Mouse (Mus musculus): ENCODE data around the gene Rasal2. TPM values are rescaled to one million over a fixed set of nuclear protein-coding genes. Genes with fewer than 3 reads are reported as not detected.
A peak's percentile ranks its signal among the peaks of the same experiment; 100 is the strongest.

The Rasal2 gene
- polyA plus RNA-seq, 2 experiments from 2014 or later = not detected

DNA sequence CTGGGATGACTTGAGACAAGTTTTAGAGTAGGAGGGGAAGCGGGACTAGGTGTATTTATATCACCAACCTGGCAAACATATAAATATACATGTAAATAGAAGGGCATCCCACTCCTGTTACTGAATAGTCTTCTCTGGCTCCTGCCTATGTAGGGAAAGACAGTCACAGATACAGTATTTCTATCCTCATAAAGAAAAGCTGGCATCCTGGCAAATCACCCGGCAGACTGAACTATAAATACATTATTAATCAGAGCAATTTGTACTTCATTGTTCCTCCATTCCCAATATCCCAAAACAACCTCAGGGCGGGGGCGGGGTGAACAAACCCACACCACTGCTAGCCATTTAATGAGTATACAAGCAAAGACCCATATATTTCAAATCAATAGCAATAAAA lies 26.7 kb upstream of the Rasal2 start:
- no peak for ATAC-seq

GRCm38 (mm10) chr1:157438290-157438689 lies 25.9 kb upstream of the Rasal2 start:
- ATAC-seq = no peak

GRCm38 (mm10) chr1:157435926-157436325 lies 23.5 kb upstream of the Rasal2 start:
- no peak for ATAC-seq

GRCm38 (mm10) chr1:157434404-157434803 lies 22.0 kb upstream of the Rasal2 start:
- no peak for ATAC-seq

- ATAC-seq = no peak
These were observed 20.9 kb upstream of the Rasal2 start for GRCm38 (mm10) chr1:157433316-157433715.

GRCm38 (mm10) chr1:157428366-157428765 lies 16.0 kb upstream of the Rasal2 start:
- ATAC-seq = no peak

- no peak for ATAC-seq
These were observed 15.2 kb upstream of the Rasal2 start for GRCm38 (mm10) chr1:157427604-157428003.

DNA sequence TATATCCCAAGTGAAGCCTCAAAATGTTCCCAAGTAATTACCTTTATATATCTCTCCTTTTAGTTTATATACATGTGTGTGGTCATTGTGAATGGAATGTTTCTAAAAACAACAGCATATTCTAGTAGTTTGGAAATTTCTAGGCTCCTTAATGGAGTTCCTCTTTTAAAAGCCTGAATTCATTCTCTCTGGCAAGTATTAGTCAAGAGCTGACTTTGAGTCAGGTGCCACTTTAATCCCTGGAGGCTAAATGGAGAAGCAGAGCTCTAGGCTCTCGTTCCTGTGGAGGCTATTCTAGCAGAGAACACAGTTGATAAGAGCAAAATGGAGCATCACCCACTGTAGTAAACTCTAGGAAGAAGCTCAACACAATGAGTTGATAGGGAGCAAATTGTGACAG lies 14.5 kb upstream of the Rasal2 start:
- no peak for ATAC-seq

DNA sequence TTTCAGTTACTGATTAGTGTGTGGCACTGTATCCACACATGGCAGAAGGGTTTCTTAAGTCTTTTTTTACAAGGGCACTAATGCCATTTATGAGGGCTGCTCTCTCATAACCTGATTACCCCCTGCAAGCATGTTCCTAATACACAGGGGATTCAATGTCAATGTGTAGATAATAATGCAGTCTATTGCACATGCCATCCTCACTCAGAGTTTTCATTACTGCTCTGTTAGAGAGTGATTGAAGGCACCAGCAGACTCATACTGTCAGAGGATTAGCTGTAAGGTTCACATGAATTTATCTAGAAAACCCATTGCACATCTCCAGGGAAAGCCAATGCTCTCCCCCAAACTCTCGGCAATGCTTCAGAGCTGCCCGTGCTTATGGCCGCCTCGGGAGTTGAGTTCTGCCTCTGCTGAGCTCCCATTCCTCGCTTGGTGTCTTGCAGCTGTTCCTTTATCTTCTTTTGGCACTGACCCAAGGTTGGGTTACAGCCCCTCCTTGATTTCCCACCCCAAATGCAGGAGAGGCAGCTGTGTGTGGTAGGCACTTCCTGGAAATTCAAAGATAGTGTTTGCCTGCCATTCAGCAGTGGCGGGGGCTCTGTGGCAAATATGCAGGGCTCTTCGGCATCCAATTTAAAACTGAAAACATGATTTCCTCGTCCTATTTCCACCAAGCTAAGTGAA lies 13.5 kb upstream of the Rasal2 start:
- ATAC-seq = no peak

DNA sequence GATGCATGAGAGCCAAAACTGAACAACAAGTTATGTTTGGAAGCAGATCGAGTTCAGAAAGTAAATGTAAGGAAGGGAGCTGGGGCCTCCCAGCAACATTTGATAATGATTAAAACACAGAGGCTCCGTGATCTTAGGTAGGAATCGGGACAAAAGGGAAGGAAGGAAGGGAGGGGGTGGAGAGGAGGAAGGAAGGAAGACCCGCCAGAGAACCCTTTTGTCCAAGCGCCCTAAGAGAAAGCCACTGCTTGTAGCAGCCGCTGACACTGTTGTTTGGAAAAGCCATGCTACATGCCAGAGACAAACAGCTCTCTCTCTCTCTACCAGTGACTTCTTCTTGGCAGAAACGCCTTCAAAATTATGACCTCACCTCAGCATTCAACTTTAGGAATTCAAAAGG lies 5.5 kb upstream of the Rasal2 start:
- no peak for ATAC-seq

- no peak for ATAC-seq
These were observed 5.0 kb upstream of the Rasal2 start for GRCm38 (mm10) chr1:157417414-157417813.

DNA sequence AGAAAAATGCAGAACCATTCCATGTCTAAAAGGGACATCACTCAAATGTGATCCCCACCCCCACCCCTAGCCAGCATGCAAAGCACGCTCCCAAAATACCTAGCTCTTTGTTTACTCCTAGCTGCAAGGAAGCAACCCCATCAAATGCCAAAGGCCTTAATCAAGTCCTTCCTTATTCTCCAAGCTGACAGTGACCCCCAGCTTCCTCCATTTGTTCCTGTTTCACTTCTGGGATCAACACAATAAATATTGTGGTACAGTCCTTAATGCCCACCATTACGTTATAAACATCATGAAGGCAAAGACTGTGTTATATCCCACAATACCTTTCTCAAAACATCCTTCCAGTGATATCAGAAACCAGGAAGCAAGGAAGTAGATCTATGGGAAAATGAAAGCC lies 4.2 kb upstream of the Rasal2 start:
- no peak for ATAC-seq

GRCm38 (mm10) chr1:157415771-157416170 lies 3.4 kb upstream of the Rasal2 start:
- no peak for ATAC-seq

GRCm38 (mm10) chr1:157411711-157412380 lies 549 bp downstream of the Rasal2 start:
- ATAC-seq = peak; percentile 21

- ATAC-seq = no peak
These were observed 1.1 kb downstream of the Rasal2 start for GRCm38 (mm10) chr1:157411341-157411710.

- no peak for ATAC-seq
These were observed 1.5 kb downstream of the Rasal2 start for GRCm38 (mm10) chr1:157410937-157411336.

- no peak for ATAC-seq
These were observed 2.7 kb downstream of the Rasal2 start for GRCm38 (mm10) chr1:157409648-157410047.

- ATAC-seq = no peak
These were observed 24.4 kb downstream of the Rasal2 start for GRCm38 (mm10) chr1:157388027-157388426.

DNA sequence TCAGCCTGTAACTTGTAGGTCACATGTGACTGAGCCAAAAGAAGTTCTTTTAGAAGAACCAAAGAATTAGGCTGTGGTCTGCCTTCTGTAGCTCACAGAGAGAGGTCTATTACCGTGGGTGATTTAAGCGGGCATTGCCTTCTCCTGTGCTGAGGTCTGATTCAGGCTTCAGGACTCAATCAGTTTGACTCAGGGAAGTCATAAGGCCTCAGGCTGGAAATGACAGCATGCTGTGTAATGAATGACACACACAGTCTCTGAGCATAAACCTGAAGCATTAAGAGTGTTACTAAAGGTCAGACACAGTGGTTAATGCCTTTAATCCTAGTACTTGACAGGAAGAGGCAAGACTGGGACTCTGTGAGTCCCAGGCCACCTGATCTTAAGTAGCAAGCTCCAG lies 31.7 kb downstream of the Rasal2 start:
- ATAC-seq = no peak

DNA sequence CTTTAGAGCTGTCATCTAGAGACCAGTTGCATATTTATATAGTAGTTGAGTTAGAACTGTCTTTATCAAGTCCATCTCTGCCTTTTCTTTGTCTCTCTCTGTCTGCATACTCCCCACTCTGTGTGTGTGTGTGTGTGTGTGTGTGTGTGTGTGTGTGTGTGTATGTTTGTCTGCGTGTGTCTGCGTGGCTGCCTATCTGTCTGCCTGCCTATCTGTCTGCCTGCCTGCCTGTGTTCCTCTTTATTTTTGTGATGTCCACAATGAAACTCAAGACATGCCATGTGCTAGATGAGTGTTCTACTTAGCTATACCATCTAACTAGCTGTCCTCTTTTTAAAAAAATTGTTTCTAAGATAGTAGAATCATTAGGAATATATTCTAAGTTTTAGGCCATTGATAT lies 42.0 kb downstream of the Rasal2 start:
- no peak for ATAC-seq

DNA sequence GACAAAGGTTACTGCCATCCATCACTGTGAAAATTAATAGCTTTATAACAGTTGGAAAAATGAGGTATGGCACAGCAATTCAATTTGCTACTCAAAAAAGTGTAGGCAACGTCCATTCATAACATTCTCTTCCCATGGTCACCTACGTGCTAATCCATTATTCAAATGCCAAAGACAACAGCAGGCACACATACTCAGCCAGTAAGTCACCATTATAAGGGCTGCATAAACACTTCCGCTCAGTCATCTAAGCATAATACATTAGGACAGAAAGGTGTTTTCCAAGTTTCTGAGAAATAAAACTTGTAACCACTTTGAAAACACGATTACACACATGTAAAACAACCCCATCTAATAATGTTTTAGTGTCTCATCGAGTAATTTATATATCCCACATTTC lies 44.1 kb downstream of the Rasal2 start:
- no peak for ATAC-seq

DNA sequence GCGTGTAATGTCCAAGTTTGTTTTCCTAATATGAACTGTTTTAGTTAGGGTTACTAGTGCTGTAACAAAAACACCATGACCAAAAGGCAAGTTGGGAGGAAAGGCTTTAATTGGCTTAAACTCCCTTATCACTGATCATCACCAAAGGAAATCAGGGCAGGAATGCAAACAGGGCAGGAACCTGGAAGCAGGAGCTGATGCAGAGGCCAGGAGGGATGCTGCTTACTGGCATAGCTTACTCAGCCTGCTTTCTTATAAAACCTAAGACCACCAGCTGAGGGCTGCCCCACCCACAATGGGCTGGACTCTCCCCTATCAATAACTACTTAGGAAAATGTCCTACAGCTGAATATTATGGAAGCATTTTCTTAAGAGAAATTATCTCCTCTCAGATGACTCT lies 65.7 kb downstream of the Rasal2 start:
- no peak for ATAC-seq

- ATAC-seq = no peak
These were observed 68.9 kb downstream of the Rasal2 start for GRCm38 (mm10) chr1:157343519-157343918.

- no peak for ATAC-seq
These were observed 77.6 kb downstream of the Rasal2 start for GRCm38 (mm10) chr1:157334834-157335233.

- ATAC-seq = no peak
These were observed 84.3 kb downstream of the Rasal2 start for GRCm38 (mm10) chr1:157328068-157328467.

Measured in CD4-positive, CD25-positive, alpha-beta regulatory T cell, adult 4 months (primary cell).